Mouse (Mus musculus): Measurements from ENCODE around the gene Il9r.

Il9r gene

DNA sequence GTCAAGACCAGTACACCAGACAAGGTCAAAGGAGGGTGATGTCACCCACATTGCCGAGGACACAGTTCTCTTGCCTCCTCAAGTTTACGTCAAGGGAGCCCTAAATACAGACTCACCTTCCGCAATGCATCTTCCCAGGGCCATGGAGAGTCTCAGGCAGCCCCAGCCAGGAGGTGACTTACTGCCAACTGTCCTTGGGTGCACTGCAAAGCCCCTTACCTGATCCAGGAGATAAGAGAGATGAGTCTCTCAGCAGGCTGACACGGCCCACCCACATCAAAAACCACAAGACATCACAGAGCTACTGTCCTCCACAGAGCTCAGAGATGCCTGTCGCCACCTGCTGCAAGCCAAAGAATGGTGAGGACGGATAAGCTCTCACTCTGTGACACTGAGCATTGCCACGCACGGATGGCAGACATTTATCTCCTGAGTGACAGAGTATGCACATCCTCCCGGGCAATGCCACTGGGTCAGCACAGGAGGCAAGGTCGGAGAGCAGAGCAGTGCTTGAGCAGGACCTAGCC lies at the start of gene Il9r:
Gene Il9r (minus strand): TSS at position 205 of the 527 bp plus-strand sequence.
- in situ Hi-C loops (cut with MboI; ENCODE audit: low sequenced_read_pairs), result no loop called here

DNA sequence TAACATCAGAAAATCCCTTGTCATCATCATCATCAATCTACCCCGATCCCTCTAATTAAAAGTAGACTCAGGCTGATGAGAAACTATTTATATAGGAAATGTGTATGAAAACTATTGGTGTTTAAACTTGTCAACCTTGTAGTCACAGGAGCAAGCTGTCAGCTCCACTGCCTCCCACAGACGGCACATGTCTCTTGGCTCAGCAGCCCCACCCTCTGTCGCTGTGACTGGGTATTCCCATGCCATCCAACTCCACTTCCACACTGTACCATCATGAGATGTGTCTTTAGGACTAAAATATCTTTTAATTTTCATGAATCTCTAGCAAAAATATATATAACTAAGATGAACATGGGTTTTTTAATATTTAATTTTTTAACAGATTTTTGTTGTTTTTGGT lies 48.3 kb upstream of the Il9r start:
- in situ Hi-C loops (cut with MboI; ENCODE audit: low sequenced_read_pairs), result no loop called here

DNA sequence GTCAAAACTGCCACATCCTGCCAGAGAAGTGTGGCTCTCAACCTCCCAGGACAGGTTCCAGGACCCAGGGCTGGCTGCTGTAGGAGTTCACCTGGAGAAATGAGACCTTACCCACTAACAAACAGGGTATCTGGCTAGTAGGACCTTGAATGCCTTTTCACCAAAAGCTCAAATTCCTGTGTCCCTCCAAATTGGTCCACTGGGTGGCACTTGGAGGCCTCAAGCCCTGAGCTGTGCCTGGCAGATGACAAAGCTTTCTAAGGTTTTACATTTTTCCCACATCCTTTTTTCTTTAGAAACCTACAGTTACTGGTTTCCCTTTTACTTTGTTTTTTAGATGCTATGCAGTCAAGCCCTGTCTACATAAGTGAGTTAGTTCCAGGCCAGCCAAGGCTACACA lies 47.0 kb upstream of the Il9r start:
- in situ Hi-C loops (cut with MboI; ENCODE audit: low sequenced_read_pairs), result no loop called here

DNA sequence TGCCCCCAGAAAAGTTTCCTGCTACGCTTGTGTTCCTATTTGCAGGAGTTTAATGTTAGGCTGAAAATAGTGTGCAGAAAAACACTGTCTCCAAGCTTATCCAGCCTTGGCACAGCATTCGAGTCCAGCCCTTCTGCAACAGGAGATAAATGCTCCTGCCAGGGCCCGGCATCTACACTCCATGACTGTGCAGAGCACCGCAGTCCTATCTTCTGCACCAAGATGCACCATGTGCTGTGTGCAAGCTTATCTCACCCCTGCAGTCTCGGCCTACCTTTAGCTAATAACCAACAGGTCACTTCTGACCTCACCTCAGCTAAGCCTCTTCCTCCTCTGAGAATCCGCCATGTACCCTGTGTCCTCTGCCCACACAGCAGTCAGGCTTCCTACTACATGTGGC lies 45.5 kb upstream of the Il9r start:
- in situ Hi-C loops (cut with MboI; ENCODE audit: low sequenced_read_pairs), result no loop called here

DNA sequence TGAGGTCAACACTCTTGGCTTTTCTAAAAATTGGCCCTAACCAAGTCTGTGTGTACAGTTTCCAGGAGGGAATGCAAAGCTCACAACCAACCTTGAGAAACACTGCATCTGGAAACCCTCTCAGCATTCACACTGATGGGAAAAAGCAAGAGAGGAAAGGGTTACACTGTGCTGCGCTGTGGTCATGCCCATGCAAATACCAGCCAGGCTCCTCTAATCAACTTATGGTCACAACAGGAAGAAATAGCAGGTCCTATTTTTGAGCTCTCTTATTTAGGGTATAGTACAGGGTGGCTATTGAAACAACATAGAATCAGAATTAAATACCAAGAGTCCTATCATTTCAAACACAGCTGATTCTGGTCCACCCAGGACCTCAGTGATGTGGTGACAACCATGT lies 44.5 kb upstream of the Il9r start:
- in situ Hi-C loops (cut with MboI; ENCODE audit: low sequenced_read_pairs), result no loop called here

DNA sequence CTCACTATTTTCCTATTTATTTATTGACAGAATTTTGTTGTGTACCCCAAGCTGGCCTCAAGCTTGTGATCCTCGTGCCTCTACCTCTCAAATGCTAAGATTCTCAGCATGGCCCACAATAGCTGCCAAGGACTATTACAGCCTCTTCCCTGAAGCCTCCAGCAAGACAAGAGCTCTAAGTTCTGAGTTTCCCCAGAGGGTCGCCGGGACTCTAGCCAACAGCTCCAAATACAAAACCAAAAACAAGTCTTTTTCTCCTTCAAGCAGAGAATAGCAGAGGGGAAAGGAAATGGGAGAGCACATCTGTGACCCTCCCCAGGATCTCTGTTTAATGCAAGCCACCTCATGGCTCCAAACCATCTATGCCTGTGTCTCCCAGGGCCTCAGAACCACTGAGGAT lies 44.0 kb upstream of the Il9r start:
- in situ Hi-C loops (cut with MboI; ENCODE audit: low sequenced_read_pairs), result no loop called here

DNA sequence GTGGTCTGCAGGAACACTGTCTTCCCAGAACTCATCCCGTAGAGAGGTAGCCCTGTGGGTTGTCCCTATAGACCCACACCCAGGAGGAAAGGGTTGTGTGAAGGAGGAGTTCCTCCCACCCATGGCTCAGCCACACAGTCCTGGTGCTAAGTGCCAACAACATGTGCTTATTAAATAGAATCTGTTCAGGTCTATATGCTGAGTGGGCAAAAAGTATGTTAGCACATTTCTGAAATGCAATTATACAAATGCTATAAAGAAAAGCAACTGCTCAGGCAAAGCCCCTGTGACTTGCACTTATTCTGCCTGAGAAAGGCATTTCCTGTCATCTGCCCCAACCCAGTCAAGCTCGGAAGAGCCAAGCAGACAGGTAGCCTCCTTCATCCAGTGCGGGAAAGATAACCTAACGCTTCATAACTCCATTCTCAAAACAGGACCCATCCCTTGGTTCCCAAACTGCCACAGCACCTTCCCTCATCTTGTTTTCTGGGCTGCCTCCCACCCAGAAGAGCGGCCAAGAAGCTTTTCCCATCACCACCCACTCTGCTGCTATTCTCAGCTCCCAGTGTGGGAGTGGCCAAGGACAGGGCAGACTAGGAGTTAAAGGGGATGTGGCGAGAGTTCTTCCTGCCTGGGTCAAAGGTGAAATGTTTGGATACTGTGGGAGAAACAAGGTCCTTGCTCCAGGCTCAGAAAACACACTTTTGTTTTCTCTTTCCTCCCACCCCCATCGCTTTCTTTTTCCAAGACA lies 43.3 kb upstream of the Il9r start:
- in situ Hi-C loops (cut with MboI; ENCODE audit: low sequenced_read_pairs), result no loop called here

DNA sequence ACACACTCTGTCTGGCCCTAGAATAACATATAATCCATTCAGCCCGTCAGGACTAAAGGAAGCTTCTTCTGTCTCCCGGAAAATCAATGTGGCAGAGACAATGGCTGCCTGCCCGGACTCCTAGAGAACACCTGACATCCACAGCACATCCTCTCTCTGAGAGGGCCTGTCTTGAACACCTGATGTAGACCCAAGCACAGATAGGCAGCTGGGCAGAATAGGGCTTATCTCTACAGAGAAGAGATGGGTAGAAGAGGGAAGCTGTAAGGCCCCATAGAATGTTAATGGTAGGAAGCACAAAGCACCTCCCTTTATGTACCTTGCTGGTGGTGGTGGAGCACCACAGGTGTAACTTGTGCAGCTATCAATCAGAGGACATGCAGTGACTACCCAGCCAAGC lies 42.1 kb upstream of the Il9r start:
- in situ Hi-C loops (cut with MboI; ENCODE audit: low sequenced_read_pairs), result no loop called here

DNA sequence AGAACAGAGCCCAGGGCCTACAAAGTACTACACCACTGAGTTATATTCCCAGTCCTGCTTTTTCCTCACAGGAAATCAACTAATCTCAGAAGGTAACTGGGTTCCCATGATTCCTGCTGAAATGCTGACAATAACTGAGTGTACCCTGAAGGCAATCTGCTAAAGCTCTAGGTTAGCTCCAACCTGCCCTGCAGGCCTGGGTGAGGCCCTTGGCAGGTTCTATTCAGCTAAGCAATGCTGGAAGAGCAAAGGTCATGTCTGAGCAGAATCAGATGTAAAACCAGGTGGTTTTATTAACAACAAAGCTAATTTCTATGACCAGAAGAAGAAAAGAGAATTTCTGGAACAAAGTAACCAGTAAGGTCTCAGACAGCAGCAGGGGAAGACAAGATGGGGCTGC lies 41.3 kb upstream of the Il9r start:
- in situ Hi-C loops (cut with MboI; ENCODE audit: low sequenced_read_pairs), result no loop called here

DNA sequence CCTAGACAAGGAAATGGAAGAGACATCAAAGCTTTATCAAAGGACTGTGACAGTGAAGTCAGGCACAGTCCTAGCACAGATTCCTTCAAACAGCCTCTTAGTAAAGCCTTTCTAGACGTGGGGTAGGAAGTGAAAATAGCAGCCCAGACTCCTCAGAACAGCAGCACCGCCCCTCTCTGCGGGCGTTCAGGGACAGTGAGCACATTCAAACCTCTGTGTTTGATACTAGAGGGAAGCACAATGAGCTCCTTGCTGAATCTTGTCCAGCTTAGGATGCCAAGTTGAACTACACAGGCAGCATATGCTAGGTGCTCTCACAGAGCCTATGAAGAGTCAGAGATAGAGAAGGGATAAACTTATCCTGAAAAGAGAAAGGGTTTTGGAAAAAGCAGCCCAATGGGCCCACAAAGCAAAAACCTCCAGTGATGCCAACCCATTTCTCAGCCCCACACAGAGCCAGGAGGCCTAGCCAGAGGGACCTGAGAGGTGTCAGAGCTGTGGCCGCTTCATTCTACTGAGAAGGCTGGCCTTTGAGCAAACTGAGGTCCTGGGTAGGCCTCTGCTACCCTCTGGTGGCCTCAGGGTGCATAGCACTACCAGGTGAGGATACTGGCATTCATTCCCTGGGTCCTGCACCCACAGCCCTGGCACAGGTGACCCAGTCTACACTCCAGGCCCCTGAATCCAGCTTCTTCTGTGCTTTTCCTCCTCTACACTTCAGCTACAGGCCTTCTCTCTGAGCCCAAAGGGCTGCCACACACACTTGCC lies 38.2 kb upstream of the Il9r start:
- in situ Hi-C loops (cut with MboI; ENCODE audit: low sequenced_read_pairs), result loop anchor here (5.0 kb wide), 1 partner anchor 56 kb away; no protein-coding TSS in a partner anchor

DNA sequence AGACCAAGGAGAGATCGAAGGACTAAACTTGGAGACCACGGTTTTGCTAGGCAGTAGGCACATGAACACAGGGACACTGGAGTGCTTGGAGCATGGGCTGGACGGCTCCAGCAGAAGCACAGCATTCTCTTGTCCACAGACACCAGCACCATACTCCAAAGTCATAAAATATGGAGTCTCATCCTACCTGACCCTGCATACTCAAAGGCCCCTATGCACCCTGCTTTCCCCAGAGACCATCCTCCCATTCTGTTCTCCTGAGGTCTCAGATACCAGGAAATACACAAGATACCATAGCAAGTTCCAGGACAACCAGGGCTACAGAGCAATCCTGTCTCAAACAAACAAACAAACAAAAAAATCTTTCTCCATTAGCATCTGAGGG lies 37.3 kb upstream of the Il9r start:
- in situ Hi-C loops (cut with MboI; ENCODE audit: low sequenced_read_pairs), result loop anchor here (5.0 kb wide), 1 partner anchor 55 kb away; no protein-coding TSS in a partner anchor

DNA sequence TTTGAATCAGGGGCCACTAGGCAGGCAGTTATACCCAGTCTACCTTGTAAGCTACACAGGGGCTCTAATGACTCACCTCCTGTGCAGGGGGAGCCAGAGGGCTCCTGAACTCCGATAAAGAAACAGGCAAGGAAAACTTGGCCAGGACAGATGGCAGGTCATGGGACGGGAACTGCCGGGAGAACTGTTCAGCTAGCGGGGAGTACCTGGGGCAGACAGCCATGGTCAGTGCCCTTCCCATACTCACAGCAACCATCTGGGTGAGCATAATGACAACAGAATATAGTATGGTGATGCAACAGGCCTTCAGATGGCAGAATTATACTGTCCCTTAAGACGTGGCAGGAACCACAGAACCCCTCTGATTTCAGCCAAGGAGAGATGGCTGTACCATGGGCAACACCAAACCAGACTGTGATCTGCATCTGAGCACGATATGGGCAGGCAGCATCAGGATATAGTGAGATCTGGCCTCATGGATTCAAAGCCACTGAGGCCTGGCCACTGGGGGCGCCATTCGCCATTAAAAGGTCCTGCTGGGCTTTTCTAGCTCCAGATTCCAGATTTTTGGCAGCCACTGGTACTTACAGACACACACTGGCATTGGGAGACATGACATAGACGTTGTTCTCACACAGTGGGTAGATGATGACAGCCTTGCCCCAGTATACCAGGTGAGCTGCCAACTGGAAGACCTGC lies 36.8 kb upstream of the Il9r start:
- in situ Hi-C loops (cut with MboI; ENCODE audit: low sequenced_read_pairs), result loop anchor here (5.0 kb wide), 1 partner anchor 55 kb away; no protein-coding TSS in a partner anchor

DNA sequence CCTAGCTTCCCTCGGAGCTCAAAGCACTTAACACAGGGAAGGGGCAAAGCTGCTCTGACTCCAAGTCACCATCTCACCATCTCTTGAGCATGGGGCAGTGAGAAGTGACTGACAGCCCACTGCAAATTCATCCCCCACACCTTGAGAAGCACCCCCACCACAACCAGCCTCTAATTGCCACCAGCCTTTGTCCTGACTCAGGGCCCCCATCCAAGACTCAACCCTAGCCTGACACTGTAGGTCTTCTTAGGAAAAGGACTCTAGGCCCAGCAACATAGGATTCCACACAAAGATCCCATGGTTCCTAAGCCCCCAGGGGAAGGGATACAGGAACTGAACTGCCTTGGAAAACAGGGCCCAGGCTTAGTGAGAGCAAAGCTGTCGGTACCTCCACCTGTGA lies 36.1 kb upstream of the Il9r start:
- in situ Hi-C loops (cut with MboI; ENCODE audit: low sequenced_read_pairs), result loop anchor here (5.0 kb wide), 1 partner anchor 54 kb away; no protein-coding TSS in a partner anchor

DNA sequence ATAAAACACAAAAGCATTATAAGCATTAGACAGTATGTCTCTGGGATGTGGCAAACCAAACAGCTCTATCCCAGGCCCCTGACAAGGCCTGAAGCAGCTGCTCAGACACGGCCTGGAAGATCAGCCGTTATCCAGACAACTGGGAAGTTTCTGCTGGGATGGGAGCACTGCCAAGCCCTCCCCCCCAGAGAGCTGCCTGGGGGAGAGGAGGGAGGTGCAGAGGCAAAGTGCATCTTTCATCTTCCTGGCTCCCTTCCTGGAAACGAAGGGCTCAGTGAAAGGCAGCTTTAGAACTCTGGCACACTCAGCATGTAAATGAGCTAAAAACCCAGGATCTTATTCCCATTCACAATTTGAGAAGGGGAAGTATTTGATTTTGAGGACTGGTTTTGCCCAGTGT lies 35.6 kb upstream of the Il9r start:
- in situ Hi-C loops (cut with MboI; ENCODE audit: low sequenced_read_pairs), result loop anchor here (5.0 kb wide), 1 partner anchor 53 kb away; no protein-coding TSS in a partner anchor

DNA sequence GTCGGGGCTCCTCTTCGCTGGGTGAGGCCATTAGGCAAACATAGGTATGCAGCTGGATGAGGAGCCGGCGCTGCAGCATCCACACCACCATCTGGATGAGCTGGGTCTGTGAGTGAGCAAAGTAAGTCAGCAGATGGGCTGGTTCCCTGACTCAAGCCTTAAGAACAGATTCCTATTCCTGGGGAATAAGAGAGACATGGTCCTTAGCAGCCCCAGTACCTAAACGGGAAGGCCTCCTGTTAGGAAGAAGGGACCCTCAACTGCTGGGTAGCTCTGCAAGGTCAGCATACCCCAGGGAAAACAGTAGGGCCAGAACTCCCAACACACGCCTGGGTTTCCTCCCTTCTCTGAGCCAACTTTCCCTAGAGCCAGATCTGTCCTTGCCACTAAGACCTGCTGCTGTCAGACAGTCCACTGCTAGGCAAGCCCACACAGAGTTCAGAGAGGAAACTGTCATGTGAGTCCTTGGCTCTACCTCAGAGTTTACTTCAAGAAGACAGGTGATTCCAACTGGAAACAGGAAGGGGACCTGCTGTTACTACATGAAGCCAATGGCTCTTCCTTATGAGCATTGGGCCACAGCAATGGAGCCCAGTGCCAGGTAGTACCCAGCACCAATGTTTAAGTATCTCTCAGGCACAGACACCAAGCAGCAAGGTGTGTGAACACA lies 34.9 kb upstream of the Il9r start:
- in situ Hi-C loops (cut with MboI; ENCODE audit: low sequenced_read_pairs), result loop anchor here (5.0 kb wide), 1 partner anchor 53 kb away; no protein-coding TSS in a partner anchor

DNA sequence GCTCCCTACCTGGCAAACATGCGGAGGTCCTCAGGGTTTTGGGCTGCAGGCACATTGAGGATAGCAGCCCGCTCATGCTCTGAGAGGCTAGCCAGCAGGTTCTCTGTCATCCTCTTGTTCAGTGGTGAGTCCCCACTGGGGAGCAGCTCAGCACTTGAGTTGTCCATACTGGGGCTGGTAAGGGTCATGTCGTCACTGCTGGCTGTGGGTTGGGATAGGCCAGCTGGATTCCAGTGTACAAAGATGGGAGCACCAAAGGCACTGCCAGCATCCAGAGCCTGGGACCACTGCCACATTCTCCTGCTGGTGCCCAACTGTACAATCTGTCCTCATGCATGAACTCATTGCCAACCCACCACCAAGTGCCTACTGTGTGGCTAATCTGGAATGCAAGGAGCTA lies 33.8 kb upstream of the Il9r start:
- in situ Hi-C loops (cut with MboI; ENCODE audit: low sequenced_read_pairs), result no loop called here

DNA sequence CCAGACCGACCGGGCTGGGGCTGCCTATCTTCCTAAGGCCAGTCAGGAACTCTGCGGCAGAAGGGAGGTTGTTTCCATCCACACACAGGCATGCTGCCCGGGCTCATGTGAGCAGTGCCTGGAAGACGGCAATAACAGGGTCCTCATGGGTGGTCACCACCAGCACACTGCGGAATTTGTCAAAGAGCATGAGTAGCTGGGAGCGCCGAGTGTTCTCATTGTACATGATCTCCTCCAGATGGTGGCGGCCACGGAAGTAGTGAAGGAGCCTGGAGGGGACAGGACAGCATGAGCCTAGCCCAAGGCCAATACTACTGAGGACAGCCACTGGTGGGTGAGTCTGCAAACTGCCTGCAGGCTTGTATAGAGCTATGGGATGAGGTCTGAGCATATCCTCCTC lies 32.8 kb upstream of the Il9r start:
- in situ Hi-C loops (cut with MboI; ENCODE audit: low sequenced_read_pairs), result no loop called here

DNA sequence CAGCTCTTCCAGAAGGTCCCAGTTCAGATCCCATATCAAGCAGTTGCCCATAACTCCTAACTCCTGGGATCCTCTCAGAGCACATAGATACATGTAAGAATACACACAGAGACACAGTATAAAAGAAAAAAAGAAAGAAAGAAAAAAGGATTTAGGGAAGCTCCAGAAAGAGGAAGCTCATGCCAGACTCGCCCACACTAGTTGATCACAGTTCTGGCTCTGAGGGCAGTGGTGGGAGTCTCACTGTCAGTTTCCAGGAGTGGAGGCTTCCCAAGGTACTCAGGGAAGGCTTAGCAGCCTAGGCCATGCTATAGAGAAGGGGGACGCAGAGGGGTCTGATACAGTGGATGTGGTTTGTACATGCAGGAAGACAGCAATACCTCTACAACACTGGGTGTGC lies 31.0 kb upstream of the Il9r start:
- in situ Hi-C loops (cut with MboI; ENCODE audit: low sequenced_read_pairs), result no loop called here

DNA sequence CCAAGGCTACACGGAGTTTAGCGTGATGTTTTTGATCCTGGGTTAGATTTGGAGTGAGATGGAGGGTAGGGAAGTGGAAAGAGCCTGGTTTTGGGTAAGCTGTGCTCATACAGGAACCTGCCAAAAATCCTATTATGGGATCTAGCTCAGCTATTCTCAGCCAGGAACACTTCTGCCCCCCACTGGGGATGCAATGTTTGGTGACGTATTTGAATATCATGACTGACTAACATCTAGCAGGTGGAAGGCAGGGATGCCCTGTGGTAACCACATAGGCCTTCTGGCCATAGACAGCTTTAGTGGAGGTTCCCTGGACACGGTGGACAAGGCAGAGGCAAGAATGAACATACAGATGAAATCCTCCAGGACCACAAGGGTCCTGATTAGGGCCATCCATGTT lies 30.1 kb upstream of the Il9r start:
- in situ Hi-C loops (cut with MboI; ENCODE audit: low sequenced_read_pairs), result no loop called here

DNA sequence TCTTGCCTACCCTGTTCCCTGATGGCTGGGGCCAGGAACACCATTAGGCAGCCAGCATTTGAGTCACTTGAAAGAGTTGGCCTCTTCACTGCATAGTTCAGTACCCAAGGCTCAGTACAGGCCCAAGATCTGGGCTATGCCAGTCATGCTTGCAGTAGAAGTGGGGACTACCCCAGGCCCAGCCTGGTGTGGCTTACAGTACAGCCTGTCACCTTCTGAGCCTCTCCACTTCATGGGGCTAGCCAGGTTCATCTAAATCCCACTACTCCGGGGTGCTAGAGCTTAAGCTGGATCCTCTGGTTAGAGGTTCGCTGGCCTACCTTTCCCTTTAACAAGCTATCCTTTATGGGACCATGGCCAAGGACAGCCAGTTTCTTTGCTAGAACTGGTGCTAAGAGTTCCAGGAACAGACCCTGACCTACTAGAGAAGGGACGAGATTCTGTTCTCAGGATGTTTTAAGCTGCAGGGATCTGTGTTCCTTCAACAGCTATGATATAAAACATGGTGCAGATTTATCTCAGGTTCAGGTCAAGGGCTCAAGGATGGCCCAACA lies 28.3 kb upstream of the Il9r start:
- in situ Hi-C loops (cut with MboI; ENCODE audit: low sequenced_read_pairs), result no loop called here
